Mouse (Mus musculus) lung, postnatal 14 days (tissue): ENCODE data around the gene Ppib.

ENCODE experiments used
- DNase-seq: peaks from one replicate; pipeline ENCODE4 v3.0.0; 2021

Ppib gene

GRCm38 (mm10) chr9:66059583-66060307 is at the start of gene Ppib:
Ppib (plus strand) TSS chr9:66060222.
- peak; percentile 97 for DNase-seq

- no peak for DNase-seq
Measured at GRCm38 (mm10) chr9:66020601-66021000, 39.4 kb upstream of the Ppib start.

- no peak for DNase-seq
Measured at GRCm38 (mm10) chr9:66038082-66038481, 21.9 kb upstream of the Ppib start.

- no peak for DNase-seq
Measured at GRCm38 (mm10) chr9:66038581-66038980, 21.4 kb upstream of the Ppib start.

- no peak for DNase-seq
Measured at GRCm38 (mm10) chr9:66039290-66039689, 20.7 kb upstream of the Ppib start.

GRCm38 (mm10) chr9:66040801-66041200 is 19.2 kb upstream of the Ppib start:
- DNase-seq = no peak

- DNase-seq = no peak
Measured at GRCm38 (mm10) chr9:66042331-66042730, 17.7 kb upstream of the Ppib start.

GRCm38 (mm10) chr9:66043241-66043640 is 16.8 kb upstream of the Ppib start:
- no peak for DNase-seq

- DNase-seq = no peak
Measured at GRCm38 (mm10) chr9:66049931-66050601, 10.0 kb upstream of the Ppib start.

- DNase-seq = no peak
Measured at GRCm38 (mm10) chr9:66051493-66051892, 8.5 kb upstream of the Ppib start.

GRCm38 (mm10) chr9:66052731-66053130 is 7.3 kb upstream of the Ppib start:
- DNase-seq = no peak

- DNase-seq = no peak
Measured at GRCm38 (mm10) chr9:66053620-66054019, 6.4 kb upstream of the Ppib start.

- DNase-seq = no peak
Measured at GRCm38 (mm10) chr9:66060308-66060647, 256 bp downstream of the Ppib start.

- no peak for DNase-seq
Measured at GRCm38 (mm10) chr9:66060986-66061385, 964 bp downstream of the Ppib start.

- no peak for DNase-seq
Measured at GRCm38 (mm10) chr9:66061656-66062055, 1.6 kb downstream of the Ppib start.

- DNase-seq = no peak
Measured at GRCm38 (mm10) chr9:66063446-66063845, 3.4 kb downstream of the Ppib start.

- no peak for DNase-seq
Measured at GRCm38 (mm10) chr9:66064316-66064715, 4.3 kb downstream of the Ppib start.

GRCm38 (mm10) chr9:66066791-66067190 is 6.8 kb downstream of the Ppib start:
- no peak for DNase-seq

- peak; percentile 55 for DNase-seq
Measured at GRCm38 (mm10) chr9:66067542-66067941, 7.5 kb downstream of the Ppib start.

GRCm38 (mm10) chr9:66068056-66068455 is 8.0 kb downstream of the Ppib start:
- no peak for DNase-seq

- peak; percentile 26 for DNase-seq
Measured at GRCm38 (mm10) chr9:66068971-66069391, 9.0 kb downstream of the Ppib start.

- DNase-seq = peak; percentile 86
Measured at GRCm38 (mm10) chr9:66069583-66069982, 9.6 kb downstream of the Ppib start, which contains the start of gene Snx22. Snx22 (minus strand) TSS chr9:66069719.

GRCm38 (mm10) chr9:66070151-66070550 is 10.1 kb downstream of the Ppib start:
- no peak for DNase-seq

- DNase-seq = no peak
Measured at GRCm38 (mm10) chr9:66072754-66073153, 12.7 kb downstream of the Ppib start.

GRCm38 (mm10) chr9:66078072-66078471 is 18.1 kb downstream of the Ppib start:
- DNase-seq = no peak
